Mouse (Mus musculus): ENCODE results near the gene Parva. TPM values are rescaled to one million over a fixed set of nuclear protein-coding genes. Genes with fewer than 3 reads are reported as not detected.

Parva gene
- total and polyA plus RNA-seq, 2 experiments from 2014 or later, result 17.6 to 19.1 TPM

DNA sequence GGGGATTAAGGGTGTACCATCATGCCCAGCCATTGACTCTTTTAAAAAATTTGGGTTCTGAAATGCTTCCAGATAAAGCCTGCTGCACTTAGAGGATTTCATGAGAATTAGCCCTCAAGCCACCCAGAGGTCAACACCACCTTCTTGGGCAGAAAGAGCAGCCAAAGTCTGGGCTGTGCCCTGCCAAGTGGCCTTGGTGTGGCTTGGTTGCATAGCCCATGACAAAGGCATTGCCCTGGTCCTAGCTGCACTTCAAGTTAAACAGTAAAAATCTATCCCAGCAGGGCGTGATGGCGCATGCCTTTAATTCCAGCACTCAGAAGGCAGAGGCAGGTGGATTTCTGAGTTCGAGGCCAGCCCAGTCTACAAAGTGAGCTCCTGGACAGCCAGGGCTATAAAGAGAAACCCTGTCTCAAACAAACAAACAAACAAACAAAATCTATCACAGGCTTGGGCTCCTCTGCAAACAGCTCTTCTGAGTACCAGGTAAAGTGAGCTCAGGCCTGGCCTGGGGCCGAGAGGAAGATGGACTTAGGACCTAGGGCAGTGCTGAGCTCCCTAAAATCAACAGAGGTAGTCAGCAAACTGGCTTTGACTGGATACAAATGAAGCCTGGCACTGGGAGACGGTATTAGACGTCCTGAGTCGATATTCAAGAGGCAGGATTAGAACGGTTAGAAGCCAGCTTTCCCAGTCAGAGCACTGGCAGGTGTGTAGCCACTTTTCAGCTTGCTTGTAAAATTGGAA, 22.8 kb downstream of the Parva start:
- WGBS, result 79% methylated on average over 8 of the region's 8 CpGs
- no peaks in the 10 kb centered on the region for H3K36me3 ChIP-seq (ENCODE audit: insufficient read depth)
- H3K27ac ChIP-seq (ENCODE audit: low read depth, low read length), result no peak overlapping the region
- no peak for DNase-seq
- H3K4me2 ChIP-seq (ENCODE audit: low read depth), result no peak overlapping the region
- no peak overlapping the region for H3K4me3 ChIP-seq (ENCODE audit: low read depth, low read length)
- H3K27me3 ChIP-seq (ENCODE audit: insufficient read depth, low read length), result no peaks in the 10 kb centered on the region
- 0 out of 2 replicates have a peak, but pooled peaks cover under 1% of the 10 kb centered on the region for H3K4me1 ChIP-seq (ENCODE audit: insufficient read depth)
- TF ChIP-seq CTCF (IDR thresholded peaks at IDR 0.05; ENCODE audit: low read depth), result no peak
- no peak overlapping the region for H3K9ac ChIP-seq
- H3K9me3 ChIP-seq (ENCODE audit: low read length), result no peaks in the 10 kb centered on the region
- ATAC-seq, result no peak

DNA sequence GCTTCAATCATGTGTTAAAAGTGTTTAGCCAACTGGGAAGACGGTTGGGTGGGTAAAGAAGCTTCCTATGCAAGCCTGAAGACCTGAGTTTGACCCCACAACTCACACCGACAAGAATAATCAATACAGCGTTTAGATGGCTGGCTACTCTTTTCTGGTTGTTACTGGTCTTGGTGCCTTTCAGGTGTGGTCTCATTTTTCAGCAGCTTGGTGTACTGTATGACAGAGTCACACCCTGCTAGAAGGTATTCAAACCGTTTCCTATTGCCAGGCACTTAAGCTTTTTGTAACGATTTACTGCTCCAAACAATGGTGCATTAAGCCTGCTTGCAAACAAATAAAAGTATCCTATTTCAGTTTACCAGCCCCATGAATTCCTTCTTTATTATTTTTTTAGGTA, 25.2 kb downstream of the Parva start:
- H3K9me3 ChIP-seq (ENCODE audit: low read length), result no peaks in the 10 kb centered on the region
- H3K4me1 ChIP-seq (ENCODE audit: insufficient read depth), result no peaks in the 10 kb centered on the region
- no peak overlapping the region for H3K27ac ChIP-seq (ENCODE audit: low read depth, low read length)
- WGBS, result 53% methylated on average over 5 of the region's 5 CpGs
- H3K36me3 ChIP-seq (ENCODE audit: insufficient read depth), result no peaks in the 10 kb centered on the region
- H3K4me3 ChIP-seq (ENCODE audit: low read depth, low read length), result no peak overlapping the region
- ATAC-seq (no peak), DNase-seq (no peak)
- H3K4me2 ChIP-seq (ENCODE audit: low read depth), result no peak overlapping the region
- H3K27me3 ChIP-seq (ENCODE audit: insufficient read depth, low read length), result no peaks in the 10 kb centered on the region
- no peak overlapping the region for H3K9ac ChIP-seq
- TF ChIP-seq CTCF (IDR thresholded peaks at IDR 0.05; ENCODE audit: low read depth), result no peak

GRCm38 (mm10) chr7:112453805-112454214, 26.5 kb downstream of the Parva start:
- H3K4me3 ChIP-seq (ENCODE audit: low read depth, low read length), result no peak overlapping the region
- no peak for TF ChIP-seq CTCF (IDR thresholded peaks at IDR 0.05; ENCODE audit: low read depth)
- no peak; the same call in 1 of the 2 replicates for ATAC-seq
- no peaks in the 10 kb centered on the region for H3K27me3 ChIP-seq (ENCODE audit: insufficient read depth, low read length)
- no peak overlapping the region for H3K27ac ChIP-seq (ENCODE audit: low read depth, low read length)
- H3K9ac ChIP-seq, result no peak overlapping the region
- H3K36me3 ChIP-seq (ENCODE audit: insufficient read depth), result no peaks in the 10 kb centered on the region
- H3K9me3 ChIP-seq (ENCODE audit: low read length), result no peaks in the 10 kb centered on the region
- H3K4me2 ChIP-seq (ENCODE audit: low read depth), result no peak overlapping the region
- H3K4me1 ChIP-seq (ENCODE audit: insufficient read depth), result no peaks in the 10 kb centered on the region
- no peak for DNase-seq
- WGBS, result 16% methylated on average over 3 of the region's 3 CpGs

GRCm38 (mm10) chr7:112454380-112454779, 27.1 kb downstream of the Parva start:
- WGBS, result 60% methylated on average over 6 of the region's 6 CpGs
- no peaks in the 10 kb centered on the region for H3K4me1 ChIP-seq (ENCODE audit: insufficient read depth)
- no peak overlapping the region for H3K4me2 ChIP-seq (ENCODE audit: low read depth)
- no peaks in the 10 kb centered on the region for H3K27me3 ChIP-seq (ENCODE audit: insufficient read depth, low read length)
- no peak overlapping the region for H3K27ac ChIP-seq (ENCODE audit: low read depth, low read length)
- H3K4me3 ChIP-seq (ENCODE audit: low read depth, low read length), result no peak overlapping the region
- no peak overlapping the region for H3K9ac ChIP-seq
- no peak for DNase-seq
- no peaks in the 10 kb centered on the region for H3K9me3 ChIP-seq (ENCODE audit: low read length)
- no peak for ATAC-seq
- no peak for TF ChIP-seq CTCF (IDR thresholded peaks at IDR 0.05; ENCODE audit: low read depth)
- H3K36me3 ChIP-seq (ENCODE audit: insufficient read depth), result no peaks in the 10 kb centered on the region

- no peaks in the 10 kb centered on the region for H3K27me3 ChIP-seq (ENCODE audit: insufficient read depth, low read length)
- no peaks in the 10 kb centered on the region for H3K36me3 ChIP-seq (ENCODE audit: insufficient read depth)
- 90% methylated on average over 2 of the region's 2 CpGs for WGBS
- H3K9ac ChIP-seq, result no peak overlapping the region
- TF ChIP-seq CTCF (IDR thresholded peaks at IDR 0.05; ENCODE audit: low read depth), result no peak
- no peaks in the 10 kb centered on the region for H3K4me1 ChIP-seq (ENCODE audit: insufficient read depth)
- no peak overlapping the region for H3K4me3 ChIP-seq (ENCODE audit: low read depth, low read length)
- no peak overlapping the region for H3K27ac ChIP-seq (ENCODE audit: low read depth, low read length)
- no peak overlapping the region for H3K4me2 ChIP-seq (ENCODE audit: low read depth)
- ATAC-seq (no peak), DNase-seq (no peak)
- no peaks in the 10 kb centered on the region for H3K9me3 ChIP-seq (ENCODE audit: low read length)
Measured at GRCm38 (mm10) chr7:112454951-112455350, 27.6 kb downstream of the Parva start.

DNA sequence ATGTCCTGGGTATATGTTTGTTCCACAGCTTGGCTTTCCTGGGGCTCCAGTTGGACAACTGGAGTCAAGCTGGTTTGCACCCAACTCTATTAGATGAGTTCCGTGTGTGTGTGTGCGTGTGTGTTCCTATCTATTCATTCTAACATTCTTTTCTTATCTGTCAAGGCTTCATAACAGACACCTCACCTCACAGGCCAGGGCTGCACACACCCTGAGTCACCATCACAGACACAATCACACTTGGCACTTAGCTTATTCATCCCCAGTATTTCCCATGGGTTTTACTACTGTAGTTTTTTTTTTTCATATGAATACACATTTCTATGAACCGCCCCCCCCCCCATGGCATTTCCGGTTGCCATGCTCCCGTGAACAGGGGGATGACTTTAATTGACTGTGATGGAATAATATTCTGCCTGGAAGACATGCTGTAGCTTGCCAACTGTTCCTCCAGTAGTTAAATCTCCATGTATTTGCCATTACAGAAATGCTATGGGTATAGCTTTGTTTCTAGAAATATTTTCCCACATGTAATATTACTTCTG, 28.3 kb downstream of the Parva start:
- WGBS, result 85% methylated on average over 5 of the region's 5 CpGs

GRCm38 (mm10) chr7:112457373-112457772, 30.1 kb downstream of the Parva start:
- H3K27me3 ChIP-seq (ENCODE audit: insufficient read depth, low read length), result no peaks in the 10 kb centered on the region
- no peak overlapping the region for H3K9ac ChIP-seq
- 97% methylated on average over 4 of the region's 4 CpGs for WGBS
- H3K27ac ChIP-seq (ENCODE audit: low read depth, low read length), result no peak overlapping the region
- no peaks in the 10 kb centered on the region for H3K36me3 ChIP-seq (ENCODE audit: insufficient read depth)
- no peak for TF ChIP-seq CTCF (IDR thresholded peaks at IDR 0.05; ENCODE audit: low read depth)
- H3K4me2 ChIP-seq (ENCODE audit: low read depth), result no peak overlapping the region
- ATAC-seq (no peak), DNase-seq (no peak)
- no peaks in the 10 kb centered on the region for H3K9me3 ChIP-seq (ENCODE audit: low read length)
- H3K4me1 ChIP-seq (ENCODE audit: insufficient read depth), result no peaks in the 10 kb centered on the region
- H3K4me3 ChIP-seq (ENCODE audit: low read depth, low read length), result no peak overlapping the region

More for the DNA sequence above, 28.3 kb downstream of the Parva start:
- DNase-seq, result no peak
- no peak for TF ChIP-seq CTCF (IDR thresholded peaks at IDR 0.05; ENCODE audit: low read depth)
- no peaks in the 10 kb centered on the region for H3K9me3 ChIP-seq (ENCODE audit: low read length)
- no peaks in the 10 kb centered on the region for H3K36me3 ChIP-seq (ENCODE audit: insufficient read depth)
- H3K4me1 ChIP-seq (ENCODE audit: insufficient read depth), result no peaks in the 10 kb centered on the region
- no peaks in the 10 kb centered on the region for H3K27me3 ChIP-seq (ENCODE audit: insufficient read depth, low read length)
- H3K9ac ChIP-seq, result no peak overlapping the region
- H3K4me2 ChIP-seq (ENCODE audit: low read depth), result no peak overlapping the region
- H3K27ac ChIP-seq (ENCODE audit: low read depth, low read length), result no peak overlapping the region
- no peak overlapping the region for H3K4me3 ChIP-seq (ENCODE audit: low read depth, low read length)
- ATAC-seq, result no peak

All from forebrain, postnatal 0 days (tissue).